Mouse (Mus musculus) liver, adult 2 months (tissue): ENCODE results near the gene Fam213a. TPM values are rescaled to one million over a fixed set of nuclear protein-coding genes. Genes with fewer than 3 reads are reported as not detected.

Source experiments
- DNase-seq: peaks from one replicate; pipeline ENCODE4 v3.0.0-alpha.2; 2011; ENCODE audit warnings: low read depth, low spot score; ENCODE audit errors: extremely low read depth
- H3K27ac ChIP-seq: fragments of 200-500 bp; replicated peaks from 2 replicates; pipeline ENCODE4 v1.5.1; 2012; ENCODE audit warnings: low read depth, mild to moderate bottlenecking, control low read depth, inconsistent platforms, low read length; ENCODE audit not compliant: insufficient read depth
- H3K27me3 ChIP-seq: fragments of 200-500 bp; 2 replicates; pipeline ENCODE4 v1.6.1; 2012; ENCODE audit warnings: mild to moderate bottlenecking, moderate library complexity, low read length, inconsistent platforms; ENCODE audit not compliant: control insufficient read depth, insufficient read depth
- H3K36me3 ChIP-seq: fragments of 200-500 bp; 2 replicates; pipeline ENCODE4 v1.6.1; 2012; ENCODE audit warnings: low read length, inconsistent platforms; ENCODE audit not compliant: control insufficient read depth, insufficient read depth
- H3K4me1 ChIP-seq: fragments of 200-500 bp; 2 replicates; pipeline ENCODE4 v1.6.1; 2011; ENCODE audit warnings: low read length; ENCODE audit not compliant: control insufficient read depth, insufficient read depth
- H3K4me3 ChIP-seq: fragments of 200-500 bp; 2 replicates; pipeline ENCODE4 v1.5.1; 2011; ENCODE audit warnings: low read depth, mild to moderate bottlenecking, control low read depth, low read length, moderate library complexity; ENCODE audit not compliant: insufficient read depth
- H3K79me2 ChIP-seq: fragments of 200-500 bp; 2 replicates; pipeline ENCODE4 v1.6.1; 2012; ENCODE audit warnings: inconsistent platforms, mild to moderate bottlenecking, low read length, moderate library complexity; ENCODE audit not compliant: control insufficient read depth, insufficient read depth
- H3K9ac ChIP-seq: fragments of 200-500 bp; 2 replicates; pipeline ENCODE4 v1.6.1; 2012; ENCODE audit warnings: low read depth, mild to moderate bottlenecking, control low read depth, inconsistent platforms, low read length
- CTCF ChIP-seq: fragments of 200-500 bp; IDR thresholded peaks from 2 replicates; pipeline ENCODE4 v1.5.1; 2011; ENCODE audit warnings: low read depth, low read length, control low read depth
- POLR2A ChIP-seq: fragments of 200-500 bp; IDR thresholded peaks from 2 replicates; pipeline ENCODE4 v1.6.1; 2011; ENCODE audit warnings: low read length, control low read depth; ENCODE audit not compliant: insufficient read depth; ENCODE audit errors: extremely low read depth
- WGBS: fragments of 180-500 bp; shearing (Covaris S2); methylation state at CpG from one replicate; pipeline ENCODE4 v1.1.7; 2018; 5-methylcytosine and 5-hydroxymethylcytosine counted together
- polyA plus RNA-seq: library from polyadenylated mRNA; depleted of rRNA; stranded (reverse); fragments of >200 nt; gene quantifications from 2 replicates; pipeline ENCODE4 v1.2.3, GENCODE M21; 2012
- total RNA-seq: library from RNA; depleted of rRNA; stranded (reverse); fragments of >200 nt; gene quantifications from 2 replicates; pipeline ENCODE4 v1.2.3, GENCODE M21; 2014

Gene Fam213a
- total and polyA plus RNA-seq, 2 experiments = 42.2 to 66.3 TPM

GRCm38 (mm10) chr14:41025087-41025486 lies 11.5 kb upstream of the Fam213a start:
- Histone ChIP-seq H3K4me3 (no peak overlapping the region), H3K4me1 (peaks cover 3% of the 10 kb centered on the region; the same call in 1 of the 2 replicates), H3K27me3 (no peaks in the 10 kb centered on the region), H3K27ac (no peak overlapping the region), H3K79me2 (no peaks in the 10 kb centered on the region), H3K36me3 (no peaks in the 10 kb centered on the region), H3K9ac (no peak overlapping the region)
- DNase-seq = no peak
- TF ChIP-seq POLR2A = no peak
- no peak for TF ChIP-seq CTCF
- whole genome bisulfite sequencing = 83% methylated on average over 2 of the region's 2 CpGs

DNA sequence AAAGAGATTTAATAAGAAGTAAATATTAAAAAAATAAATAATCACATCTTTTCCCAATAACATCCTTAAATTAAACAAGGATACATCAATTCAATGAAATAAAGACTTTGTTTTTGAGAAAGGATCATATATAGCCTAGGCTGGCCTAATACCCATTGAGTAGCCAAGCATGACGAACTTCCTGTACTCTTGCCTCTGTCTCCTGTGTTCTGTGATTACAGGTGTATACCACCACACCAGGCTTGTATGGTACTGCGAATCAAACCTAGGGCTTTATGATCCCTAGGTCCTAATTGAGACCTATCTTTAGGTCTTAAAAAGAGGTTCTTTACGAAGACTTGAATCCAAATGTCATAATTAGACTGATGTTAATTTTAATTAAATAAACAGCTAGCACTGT lies 7.7 kb upstream of the Fam213a start:
- Histone ChIP-seq H3K36me3 (no peaks in the 10 kb centered on the region), H3K4me3 (no peak overlapping the region), H3K27ac (no peak overlapping the region), H3K79me2 (no peaks in the 10 kb centered on the region), H3K27me3 (no peaks in the 10 kb centered on the region), H3K4me1 (no peaks in the 10 kb centered on the region), H3K9ac (no peak overlapping the region)
- TF ChIP-seq POLR2A (no peak), CTCF (no peak)
- no peak for DNase-seq
- WGBS = 95% methylated on average over 3 of the region's 3 CpGs

DNA sequence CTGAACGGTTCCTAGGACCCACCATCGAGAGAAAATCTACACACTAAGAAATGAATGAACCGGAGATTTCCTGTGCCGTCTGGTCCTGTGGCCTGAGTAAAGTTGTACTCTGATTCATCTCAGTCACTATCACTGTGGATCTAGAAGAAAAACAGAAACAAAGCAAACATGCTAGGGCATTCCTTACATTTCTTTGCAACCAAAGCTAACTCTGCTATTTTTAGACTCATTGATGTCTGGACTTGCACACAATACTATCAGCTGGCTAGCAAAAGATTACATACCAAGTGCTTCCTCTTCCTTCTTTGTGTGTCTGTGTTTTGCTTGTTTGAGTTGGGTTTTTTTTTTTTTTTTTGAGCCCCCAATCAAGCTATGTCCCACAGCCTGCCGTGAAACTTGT lies 3.9 kb upstream of the Fam213a start:
- no peak for DNase-seq
- no peaks in the 10 kb centered on the region for H3K27me3 ChIP-seq
- no peak overlapping the region for H3K9ac ChIP-seq
- no peaks in the 10 kb centered on the region for H3K79me2 ChIP-seq
- 27% methylated on average over 5 of the region's 5 CpGs for WGBS
- H3K36me3 ChIP-seq = no peaks in the 10 kb centered on the region
- H3K4me3 ChIP-seq = no peak overlapping the region
- no peak overlapping the region for H3K27ac ChIP-seq
- H3K4me1 ChIP-seq = peaks cover 5% of the 10 kb centered on the region; the same call in 1 of the 2 replicates
- TF ChIP-seq CTCF = no peak
- TF ChIP-seq POLR2A = no peak

DNA sequence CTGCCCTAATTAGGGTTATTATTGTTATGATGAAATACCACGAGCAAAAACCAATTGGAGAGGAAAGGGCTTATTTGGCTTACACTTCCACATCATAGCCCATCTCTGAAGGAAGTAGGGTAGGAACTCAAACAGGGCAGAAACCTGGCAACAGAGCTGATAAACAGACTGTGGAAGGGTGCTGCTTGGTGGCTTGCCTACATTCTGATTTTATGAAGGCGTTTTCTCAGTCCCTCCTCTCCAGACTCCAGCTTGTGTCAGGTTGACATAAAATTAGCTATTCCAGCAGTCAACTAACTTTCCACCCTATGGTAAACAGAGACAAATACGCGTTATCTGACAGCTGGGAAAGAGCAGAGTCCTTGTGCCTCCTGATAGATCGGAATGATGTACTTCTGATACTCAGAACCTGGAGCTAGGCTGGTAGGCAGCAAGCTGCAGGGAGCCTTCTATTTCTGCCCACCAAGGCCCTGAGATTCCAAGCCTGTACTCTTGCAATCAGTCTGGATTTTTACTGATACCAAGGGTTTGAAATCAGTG lies 1.2 kb upstream of the Fam213a start:
- no peaks in the 10 kb centered on the region for H3K36me3 ChIP-seq
- 48% methylated on average over 5 of the region's 5 CpGs for WGBS
- TF ChIP-seq POLR2A = no peak
- H3K4me3 ChIP-seq = no peak overlapping the region
- H3K9ac ChIP-seq = no peak overlapping the region
- H3K27me3 ChIP-seq = no peaks in the 10 kb centered on the region
- H3K79me2 ChIP-seq = no peaks in the 10 kb centered on the region
- H3K27ac ChIP-seq = no peak overlapping the region
- DNase-seq = no peak
- H3K4me1 ChIP-seq = peaks cover 8% of the 10 kb centered on the region; the same call in 1 of the 2 replicates

GRCm38 (mm10) chr14:41013143-41013542 lies 445 bp downstream of the Fam213a start:
- Histone ChIP-seq H3K9ac (peak overlapping the region; percentile 82), H3K4me1 (peaks cover 9% of the 10 kb centered on the region; the same call in 1 of the 2 replicates), H3K79me2 (no peaks in the 10 kb centered on the region), H3K36me3 (no peaks in the 10 kb centered on the region), H3K27ac (peak overlapping the region; percentile 35), H3K27me3 (no peaks in the 10 kb centered on the region), H3K4me3 (peak overlapping the region; percentile 76)
- WGBS = 5% methylated on average over 9 of the region's 9 CpGs
- peak; percentile 40 for DNase-seq
- TF ChIP-seq POLR2A (no peak), CTCF (no peak)

- 22% methylated on average over 3 of the region's 3 CpGs for WGBS
- Histone ChIP-seq H3K4me3 (no peak overlapping the region), H3K36me3 (no peaks in the 10 kb centered on the region), H3K4me1 (peaks cover 11% of the 10 kb centered on the region; the same call in 1 of the 2 replicates), H3K79me2 (no peaks in the 10 kb centered on the region), H3K27ac (no peak overlapping the region), H3K9ac (no peak overlapping the region), H3K27me3 (no peaks in the 10 kb centered on the region)
- DNase-seq = peak; percentile 72
- TF ChIP-seq CTCF = no peak
- TF ChIP-seq POLR2A = no peak
Measured at GRCm38 (mm10) chr14:41011916-41012315, 1.7 kb downstream of the Fam213a start.
